Mouse (Mus musculus): ENCODE measurements around the gene Traf2.
"Not testable (repeated sequence)": the region's sequence is repeated elsewhere in the genome, so short reads cannot be mapped to it uniquely, and the experiment has no call there.

Traf2 gene

DNA sequence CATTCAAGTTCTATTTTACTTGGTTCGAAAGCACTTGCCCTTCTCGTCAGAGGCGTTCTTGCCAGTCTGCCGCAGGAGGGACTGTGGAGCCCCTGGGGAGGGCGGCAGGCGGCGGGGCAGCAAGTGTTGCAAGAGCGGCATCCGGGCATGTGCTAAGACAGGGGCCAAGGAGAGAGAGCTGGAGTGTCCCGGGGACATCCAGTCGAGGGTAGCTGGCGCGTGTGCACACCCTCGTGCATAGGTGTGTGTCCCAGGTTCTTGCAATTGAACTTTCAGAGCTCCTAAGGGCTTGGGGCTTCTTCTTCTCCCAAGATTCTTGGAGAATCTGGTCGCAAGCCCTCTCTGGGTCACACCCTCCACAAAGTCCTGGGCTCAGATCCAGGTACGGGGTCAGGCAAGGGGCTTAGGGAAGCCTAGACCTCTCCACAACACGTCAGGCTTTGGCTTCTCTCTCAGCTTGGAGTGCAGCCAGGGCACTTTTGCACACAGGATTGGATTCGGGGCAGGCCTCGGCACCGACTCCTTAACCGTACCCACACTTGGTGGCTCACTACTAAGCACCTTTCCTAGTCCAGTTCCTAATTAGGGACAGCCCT lies 28.8 kb upstream of the Traf2 start:
- DNase-seq (ENCODE audit: low spot score) = no peak

DNA sequence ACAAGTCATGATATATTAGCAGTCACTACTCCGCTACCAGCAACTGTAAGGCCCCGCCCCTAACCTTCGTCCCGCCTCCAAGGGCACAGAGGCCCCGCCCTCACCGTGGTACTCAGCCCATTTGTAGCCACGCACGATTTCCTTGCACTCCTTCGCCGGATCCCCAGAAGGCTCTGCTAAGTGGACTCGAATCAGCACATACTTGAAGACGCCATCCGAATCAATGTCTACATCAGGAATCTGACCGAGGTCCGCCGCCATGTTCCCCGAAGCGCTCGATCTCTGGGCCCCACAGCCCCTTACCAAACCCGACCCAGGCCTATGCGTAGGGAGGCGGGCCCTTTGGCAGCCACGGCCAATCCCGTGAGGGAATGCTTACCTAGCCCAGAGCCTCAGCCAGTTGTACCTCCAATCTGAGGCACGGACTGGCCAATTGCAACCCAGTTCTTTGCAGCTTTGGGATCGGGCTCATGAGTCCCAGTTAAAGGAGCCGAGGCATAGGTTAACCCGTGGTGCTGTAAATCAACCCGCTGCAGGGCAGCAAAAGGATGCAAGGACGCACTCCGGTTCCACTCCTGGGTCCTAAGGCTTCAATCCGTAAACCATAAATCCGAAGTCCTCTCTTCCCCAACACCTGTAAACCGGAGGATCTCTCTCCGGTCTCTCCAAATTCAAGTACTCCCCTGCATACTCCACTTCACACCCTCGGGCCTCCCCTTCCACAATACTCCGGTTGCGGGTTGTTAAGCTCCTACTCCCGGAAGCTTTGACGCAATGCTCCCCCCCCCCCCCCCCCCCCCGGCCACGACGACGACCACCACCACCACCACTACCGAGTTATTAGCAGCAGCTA lies 28.1 kb upstream of the Traf2 start, which contains the start of the genes Mamdc4 and Phpt1:
Gene Mamdc4, minus strand, starts transcription at position 267 of the 853 bp plus-strand sequence.
Gene Phpt1, minus strand, starts transcription at position 646 of the 853 bp plus-strand sequence.
- DNase-seq (ENCODE audit: low spot score) = peak; percentile 98

DNA sequence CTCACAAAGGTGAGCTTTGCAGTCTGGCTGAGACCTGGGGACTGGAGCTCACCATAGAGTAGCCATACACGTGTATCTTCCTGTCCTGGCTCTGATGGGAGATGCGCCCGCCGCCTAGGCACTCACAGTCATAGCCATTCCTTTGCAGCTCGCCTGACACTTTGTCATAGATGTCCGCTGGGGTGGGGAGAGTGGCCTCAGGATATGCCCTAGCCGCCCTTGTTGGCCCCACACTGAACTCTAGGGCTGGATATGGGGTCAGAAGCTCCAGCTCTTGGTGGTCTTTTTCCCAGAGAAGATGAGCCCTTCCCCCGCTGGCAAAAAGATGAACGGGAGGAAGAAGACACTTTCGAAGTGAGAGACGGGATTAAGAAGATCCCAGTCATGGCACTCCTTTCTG lies 27.4 kb upstream of the Traf2 start:
- no peak for DNase-seq (ENCODE audit: low spot score)

DNA sequence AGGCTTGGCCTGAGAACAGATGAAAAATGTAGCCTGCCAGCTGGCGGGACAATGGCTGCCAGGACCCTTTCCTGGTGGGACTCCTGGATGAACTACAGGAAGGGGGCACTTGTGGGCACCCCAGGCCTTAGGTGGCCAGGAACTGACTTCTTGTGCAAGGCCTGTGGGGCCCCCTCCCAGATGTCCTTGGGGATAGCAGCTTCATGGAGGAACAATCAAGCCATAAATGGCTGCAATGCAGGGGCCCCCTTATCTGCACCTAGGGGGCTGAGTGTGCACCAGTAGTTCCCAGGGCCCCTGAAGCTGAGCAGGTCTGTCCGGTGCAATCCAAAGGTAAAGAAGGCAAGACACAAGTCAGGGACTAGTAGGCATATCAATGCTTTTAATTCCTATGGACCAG lies 26.3 kb upstream of the Traf2 start:
- DNase-seq (ENCODE audit: low spot score) = no peak

DNA sequence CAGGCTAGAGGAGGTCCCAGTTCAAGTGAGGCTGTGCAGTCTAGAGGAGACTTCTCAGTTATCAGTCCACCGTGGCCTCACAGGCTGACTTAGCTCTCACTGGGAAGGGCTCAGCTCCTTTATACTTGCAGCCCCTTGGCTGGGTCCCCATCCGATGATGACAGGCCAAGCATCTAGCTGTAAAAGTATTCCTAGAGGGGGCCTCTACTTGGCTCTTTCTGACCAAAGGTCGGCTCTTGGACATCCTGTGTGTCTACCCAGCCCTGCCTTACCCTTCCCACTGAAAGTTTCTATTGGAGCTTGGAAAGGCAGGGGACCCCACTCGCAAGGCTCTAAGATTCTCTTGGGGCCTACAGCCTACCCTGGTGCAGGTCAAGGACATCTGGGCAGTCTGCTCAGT lies 24.5 kb upstream of the Traf2 start:
- DNase-seq (ENCODE audit: low spot score) = no peak

DNA sequence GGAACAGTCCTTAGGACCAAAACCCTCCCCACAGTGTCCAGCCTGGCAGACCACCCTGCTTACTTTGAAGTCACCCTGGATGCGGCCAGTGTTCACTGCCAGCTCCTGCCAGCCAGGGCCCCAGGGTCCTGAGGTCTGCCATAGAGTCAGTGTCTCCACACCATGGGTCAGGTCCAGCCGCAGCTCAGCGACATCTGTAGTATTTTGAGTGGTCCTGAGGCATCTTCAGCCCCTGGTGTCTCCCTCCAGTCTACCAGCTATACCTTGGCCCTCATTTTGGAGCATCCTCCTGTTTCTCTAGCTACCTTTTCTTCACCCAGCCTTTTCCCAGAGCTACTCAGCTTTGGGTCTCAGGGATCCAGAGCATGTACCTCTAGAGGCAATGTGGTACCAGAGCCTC lies 22.6 kb upstream of the Traf2 start:
- DNase-seq (ENCODE audit: low spot score) = no peak

DNA sequence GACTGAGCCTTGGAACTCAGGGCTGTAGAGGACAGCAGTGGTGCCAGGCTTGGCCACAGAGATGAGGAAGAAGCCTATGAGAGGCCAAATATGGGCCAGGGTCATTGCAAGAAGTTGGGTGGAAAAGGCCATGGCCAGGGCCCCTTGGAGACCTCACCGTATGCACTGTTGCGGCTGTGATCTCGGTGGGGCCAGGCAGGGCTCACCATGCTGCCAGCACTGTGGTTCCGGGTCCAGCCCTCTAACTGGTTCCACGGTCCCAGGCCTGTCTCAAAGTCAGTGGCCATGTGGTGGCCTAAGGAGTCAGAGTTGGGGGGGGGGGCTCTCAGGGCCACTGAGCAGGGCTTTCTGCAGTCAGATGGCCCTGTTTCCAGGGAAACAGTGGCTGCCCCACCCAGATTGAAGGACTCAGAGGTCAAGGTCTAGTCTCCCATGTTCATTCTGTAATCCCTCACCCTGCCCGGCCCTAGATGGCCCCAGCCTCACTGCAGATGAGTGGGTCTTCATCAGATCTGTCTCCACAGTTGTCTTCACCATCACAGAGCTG lies 21.8 kb upstream of the Traf2 start:
- no peak for DNase-seq (ENCODE audit: low spot score)

DNA sequence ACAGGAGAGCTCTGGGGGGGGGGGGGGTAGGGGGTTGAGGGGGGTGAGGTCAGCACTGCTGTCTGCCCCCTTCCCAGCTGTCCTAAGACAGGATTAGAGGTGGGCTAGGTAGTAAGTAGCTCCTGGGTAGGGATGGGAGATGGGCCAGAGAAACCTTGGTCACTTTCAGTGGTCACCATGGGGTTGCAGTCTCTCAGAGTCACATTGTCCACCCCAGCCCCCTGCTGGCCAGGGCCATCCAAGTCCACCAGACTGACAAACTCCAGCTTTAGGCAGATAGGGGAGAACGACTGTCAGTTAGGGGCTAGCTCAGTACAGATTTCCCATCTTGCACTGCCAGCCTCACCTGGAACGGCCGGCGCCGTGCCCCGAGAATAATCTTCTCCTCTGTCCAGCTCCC lies 19.8 kb upstream of the Traf2 start:
- DNase-seq (ENCODE audit: low spot score) = no peak

DNA sequence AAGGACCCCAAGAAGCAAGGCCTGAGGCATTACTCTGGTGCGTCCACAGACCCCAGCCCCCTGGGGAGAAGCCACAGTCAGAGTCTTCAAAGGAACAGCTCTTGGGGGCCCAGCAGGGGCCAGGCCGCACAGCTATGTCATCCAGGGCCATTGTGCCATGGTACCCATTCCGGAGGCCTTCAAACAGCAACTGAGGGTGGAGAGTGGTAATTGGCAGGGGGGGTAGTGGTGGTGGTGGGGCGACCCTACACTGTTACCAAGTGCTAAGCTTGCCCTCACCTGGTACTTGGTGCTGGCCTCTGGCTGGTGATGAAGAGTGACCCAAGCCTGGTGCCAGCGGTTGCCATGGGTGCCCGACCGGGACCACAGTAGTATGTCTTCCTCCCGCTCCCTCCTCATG lies 19.0 kb upstream of the Traf2 start:
- DNase-seq (ENCODE audit: low spot score) = no peak

DNA sequence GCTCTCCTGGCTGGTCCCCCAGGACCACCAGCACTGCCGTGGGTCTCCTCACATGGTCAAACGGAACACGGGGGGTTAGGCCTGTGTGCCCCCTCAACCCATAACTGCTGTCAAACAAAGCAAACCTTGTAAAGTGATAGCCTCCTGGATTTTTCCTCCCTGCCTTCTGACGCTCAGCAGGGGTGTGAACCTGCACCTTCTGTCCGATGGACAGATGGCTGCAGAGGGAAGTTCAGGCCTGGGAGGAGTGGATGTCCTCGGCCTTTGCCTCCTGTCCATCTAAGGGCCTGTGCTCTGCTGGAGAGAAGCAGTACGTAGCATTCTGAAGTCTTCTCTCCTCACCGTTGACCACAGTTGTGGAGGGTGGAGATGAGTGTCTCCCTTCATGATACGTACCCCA lies 15.2 kb upstream of the Traf2 start:
- no peak for DNase-seq (ENCODE audit: low spot score)

DNA sequence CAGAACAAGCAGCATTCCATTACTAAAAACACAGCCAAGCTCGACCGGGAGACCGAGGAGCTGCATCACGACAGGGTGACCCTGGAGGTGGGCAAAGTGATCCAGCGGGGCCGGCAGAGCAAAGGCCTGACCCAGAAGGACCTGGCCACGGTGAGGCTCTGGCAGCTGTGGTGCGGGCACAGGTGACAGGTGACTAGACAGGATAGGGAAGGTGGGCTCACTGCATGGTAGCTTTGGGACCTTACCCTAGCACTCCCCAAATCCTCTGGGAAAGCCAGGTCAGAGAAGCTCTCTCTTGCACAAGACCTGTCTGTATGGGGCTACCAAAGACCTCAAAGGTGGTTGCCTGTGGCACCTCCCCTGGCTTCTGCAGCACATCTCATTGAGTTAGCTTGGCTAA lies 13.8 kb upstream of the Traf2 start:
- DNase-seq (ENCODE audit: low spot score) = no peak

DNA sequence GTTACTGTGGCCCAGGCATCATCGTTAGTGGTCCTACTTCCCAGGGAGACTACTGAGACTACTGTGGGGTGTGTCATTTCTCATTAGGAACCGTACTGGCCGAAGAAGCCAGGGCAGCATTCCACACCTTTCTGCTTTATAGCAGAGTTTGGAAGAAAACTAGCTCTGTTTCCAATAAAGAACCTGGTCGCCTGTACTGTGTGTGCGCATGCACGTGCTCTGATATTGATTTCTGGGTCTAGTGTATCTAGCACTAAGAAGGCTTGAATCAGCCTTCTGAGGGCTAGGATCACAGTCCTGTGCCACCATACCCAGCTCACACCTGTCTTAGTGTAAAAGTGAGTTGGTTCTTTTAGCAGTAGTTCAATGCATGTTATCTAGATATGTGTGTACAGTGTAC lies 12.0 kb upstream of the Traf2 start:
- no peak for DNase-seq (ENCODE audit: low spot score)

DNA sequence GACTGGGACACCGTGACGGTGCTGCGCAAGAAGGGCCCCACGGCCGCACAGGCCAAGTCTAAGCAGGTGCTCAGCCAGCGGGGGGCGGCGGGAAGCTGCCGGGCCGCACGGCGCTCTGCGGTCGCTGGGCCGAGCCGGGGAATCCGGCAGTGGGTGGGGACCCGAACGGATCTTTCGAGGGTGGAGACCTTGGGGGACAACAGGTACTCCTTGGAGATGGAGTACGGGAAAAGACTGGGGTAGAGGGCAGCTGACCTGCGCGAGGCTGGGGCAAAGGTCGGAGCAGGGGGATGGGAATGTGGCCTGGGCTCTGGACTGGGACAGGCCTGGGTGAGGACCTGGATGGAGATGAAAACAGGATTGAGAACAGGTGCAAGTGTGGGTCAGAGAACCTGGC lies 11.2 kb upstream of the Traf2 start:
- DNase-seq (ENCODE audit: low spot score) = no peak

DNA sequence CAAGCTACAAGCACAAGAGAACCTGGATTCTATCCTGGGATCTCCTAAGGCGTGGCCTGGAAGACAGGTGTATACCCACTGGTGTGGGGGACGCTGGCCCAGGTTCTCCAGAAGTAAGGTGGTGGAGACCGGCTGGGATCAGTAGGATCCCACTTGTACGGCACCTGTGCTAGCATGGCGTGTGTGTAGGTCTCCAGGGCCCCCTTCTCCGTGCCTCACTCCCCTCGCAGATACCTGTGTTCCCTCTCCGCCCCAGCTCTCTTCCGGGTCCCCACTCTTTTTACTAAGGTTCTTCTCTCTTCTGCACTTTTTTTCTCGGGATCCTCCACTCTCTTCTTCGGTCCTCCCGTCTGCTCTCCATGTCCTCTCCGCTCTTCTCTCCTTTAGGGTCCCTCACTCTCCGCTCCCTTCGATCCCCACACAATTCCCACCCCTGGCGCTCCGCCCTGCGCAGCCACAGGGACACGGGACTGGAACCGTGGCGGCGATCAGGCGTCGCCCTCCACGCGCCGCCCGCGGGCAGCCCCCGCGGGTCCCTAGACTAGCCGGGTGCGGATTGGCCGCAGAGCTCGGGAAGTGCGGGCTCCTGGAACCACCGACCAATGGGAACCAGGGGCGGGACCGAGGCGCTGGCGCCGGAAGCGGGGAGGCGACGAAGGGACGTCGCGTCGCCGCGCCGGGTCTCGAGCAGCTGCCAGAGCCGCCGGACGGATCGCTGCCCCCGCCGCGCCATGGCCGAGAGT lies 10.7 kb upstream of the Traf2 start, which contains the start of gene Edf1:
Gene Edf1, plus strand, starts transcription at position 627 of the 743 bp plus-strand sequence.
- peak; percentile 73 for DNase-seq (ENCODE audit: low spot score)

DNA sequence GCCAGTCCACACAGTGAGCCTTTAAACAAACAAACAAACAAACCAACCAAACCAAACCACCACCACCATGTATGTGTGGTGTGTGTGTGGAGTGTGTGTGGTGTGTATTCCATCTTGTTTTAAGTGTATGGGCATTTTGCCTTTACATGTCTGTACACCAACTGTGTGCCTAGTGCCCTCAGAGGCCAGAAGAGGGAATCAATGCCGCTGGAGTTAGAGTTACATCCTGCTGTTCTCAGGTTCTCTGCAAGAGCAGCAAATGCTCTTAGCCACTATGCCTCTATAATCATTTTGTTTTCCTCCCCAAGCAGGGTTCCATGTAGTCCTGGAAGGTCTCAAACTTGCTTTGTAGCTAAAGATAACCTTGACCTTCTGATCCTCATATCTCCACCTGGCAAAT lies 9.6 kb upstream of the Traf2 start:
- no peak for DNase-seq (ENCODE audit: low spot score)

DNA sequence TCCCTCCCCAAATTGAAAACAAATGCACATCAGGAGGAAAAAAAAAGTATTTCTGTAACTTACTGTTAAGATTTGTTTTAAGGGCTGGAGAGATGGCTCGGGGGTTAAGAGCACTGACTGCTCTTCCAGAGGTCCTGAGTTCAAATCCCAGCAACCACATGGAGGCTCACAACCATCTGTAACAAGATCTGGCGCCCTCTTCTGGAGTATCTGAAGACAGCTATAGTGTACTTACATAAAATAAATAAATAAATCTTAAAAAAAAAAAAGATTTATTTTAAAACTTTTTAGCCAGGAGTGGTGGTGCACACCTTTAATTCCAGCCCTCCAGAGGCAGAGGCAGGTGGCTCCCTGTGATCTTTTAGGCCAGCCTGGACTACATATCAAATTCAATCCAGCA lies 8.7 kb upstream of the Traf2 start:
- not testable (repeated sequence) for DNase-seq (ENCODE audit: low spot score)

DNA sequence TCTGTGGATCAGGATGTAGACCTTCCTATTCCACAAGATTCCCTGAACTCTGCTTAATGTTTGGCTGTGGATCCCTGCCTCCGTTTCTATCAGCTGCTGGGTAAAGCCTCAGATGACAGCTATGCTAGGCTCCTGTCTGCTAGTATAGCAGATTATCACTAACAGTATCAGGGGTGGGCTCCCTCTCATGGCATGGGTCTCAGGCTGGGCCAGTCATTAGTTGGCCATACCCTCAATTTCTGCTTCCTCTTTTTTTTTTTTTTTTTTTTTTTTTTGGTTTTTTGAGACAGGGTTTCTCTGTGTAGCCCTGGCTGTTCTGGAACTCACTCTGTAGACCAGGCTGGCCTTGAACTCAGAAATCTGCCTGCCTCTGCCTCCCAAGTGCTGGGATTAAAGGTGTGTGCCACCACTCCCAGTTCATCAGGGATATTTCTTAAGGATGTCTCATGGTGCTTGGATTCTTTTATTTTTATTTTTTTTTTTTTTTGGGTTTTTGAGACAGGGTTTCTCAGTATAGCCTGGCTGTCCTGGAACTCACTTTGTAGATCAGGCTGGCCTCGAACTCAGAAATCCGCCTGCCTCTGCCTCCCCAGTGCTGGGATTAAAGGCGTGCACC lies 6.5 kb upstream of the Traf2 start:
- not testable (repeated sequence) for DNase-seq (ENCODE audit: low spot score)

DNA sequence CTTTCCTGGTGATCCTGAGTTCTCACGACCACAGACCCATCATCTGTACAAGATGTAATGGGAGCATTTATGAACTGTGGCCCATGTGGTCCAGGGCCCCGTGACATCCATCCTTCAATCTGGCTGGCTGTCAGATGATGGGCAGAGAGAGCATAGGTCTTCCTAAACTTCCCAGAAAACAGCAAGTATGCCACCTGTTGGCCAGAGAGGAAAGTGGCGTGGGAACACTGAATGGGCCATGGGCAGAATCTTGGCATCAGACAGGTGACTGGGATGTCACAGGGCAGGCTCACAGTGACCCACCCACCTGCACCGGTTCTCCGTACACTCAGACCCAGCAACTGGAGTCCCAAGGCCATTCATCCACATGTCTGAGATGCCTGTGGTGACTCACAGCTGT lies 4.4 kb upstream of the Traf2 start:
- no peak for DNase-seq (ENCODE audit: low spot score)

DNA sequence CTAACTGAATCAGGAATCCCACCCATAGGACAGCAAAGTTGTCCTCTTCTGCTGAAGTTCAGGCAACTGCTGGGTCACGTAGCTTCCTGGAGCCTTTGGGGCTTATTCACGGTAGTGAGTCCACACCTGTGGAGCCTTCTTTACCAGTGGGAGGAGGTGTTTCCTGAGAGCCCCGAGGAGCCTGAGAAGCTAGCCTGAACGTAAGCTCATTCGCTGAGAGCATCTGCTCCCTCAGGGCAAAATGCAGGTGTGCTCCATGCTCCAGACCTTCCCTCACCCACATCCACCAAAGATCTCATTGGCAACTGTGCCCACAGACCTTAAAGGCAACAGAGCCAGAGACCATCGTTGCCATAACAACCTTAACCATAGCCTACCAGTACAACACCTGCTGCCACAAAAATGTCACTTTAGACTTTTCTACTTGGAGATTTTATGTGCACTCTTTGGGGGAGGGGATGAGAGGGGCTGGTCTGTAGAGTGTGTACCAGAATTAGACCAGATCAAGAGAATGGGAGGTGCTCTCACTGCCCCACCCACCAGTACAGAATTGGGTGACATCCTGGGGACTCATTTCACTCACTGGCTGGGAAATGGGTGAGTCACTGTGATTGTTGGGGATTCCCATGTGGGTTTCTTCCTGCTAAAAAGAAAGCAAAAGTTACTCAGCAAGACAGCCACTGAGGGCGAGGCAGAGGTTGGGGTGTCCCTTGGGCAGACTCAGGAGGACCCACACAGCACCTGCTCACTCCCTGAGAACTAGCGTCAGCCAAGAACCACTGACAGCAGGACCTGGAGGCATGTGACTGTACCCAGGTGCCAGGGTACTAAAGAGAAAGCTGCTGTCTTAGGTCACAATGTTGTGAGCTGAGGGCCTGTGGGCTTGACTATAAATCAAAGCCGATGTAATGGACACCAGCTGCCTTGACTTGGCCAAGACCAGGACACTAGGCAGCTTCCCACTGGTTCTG lies 2.6 kb upstream of the Traf2 start:
- DNase-seq (ENCODE audit: low spot score) = no peak

DNA sequence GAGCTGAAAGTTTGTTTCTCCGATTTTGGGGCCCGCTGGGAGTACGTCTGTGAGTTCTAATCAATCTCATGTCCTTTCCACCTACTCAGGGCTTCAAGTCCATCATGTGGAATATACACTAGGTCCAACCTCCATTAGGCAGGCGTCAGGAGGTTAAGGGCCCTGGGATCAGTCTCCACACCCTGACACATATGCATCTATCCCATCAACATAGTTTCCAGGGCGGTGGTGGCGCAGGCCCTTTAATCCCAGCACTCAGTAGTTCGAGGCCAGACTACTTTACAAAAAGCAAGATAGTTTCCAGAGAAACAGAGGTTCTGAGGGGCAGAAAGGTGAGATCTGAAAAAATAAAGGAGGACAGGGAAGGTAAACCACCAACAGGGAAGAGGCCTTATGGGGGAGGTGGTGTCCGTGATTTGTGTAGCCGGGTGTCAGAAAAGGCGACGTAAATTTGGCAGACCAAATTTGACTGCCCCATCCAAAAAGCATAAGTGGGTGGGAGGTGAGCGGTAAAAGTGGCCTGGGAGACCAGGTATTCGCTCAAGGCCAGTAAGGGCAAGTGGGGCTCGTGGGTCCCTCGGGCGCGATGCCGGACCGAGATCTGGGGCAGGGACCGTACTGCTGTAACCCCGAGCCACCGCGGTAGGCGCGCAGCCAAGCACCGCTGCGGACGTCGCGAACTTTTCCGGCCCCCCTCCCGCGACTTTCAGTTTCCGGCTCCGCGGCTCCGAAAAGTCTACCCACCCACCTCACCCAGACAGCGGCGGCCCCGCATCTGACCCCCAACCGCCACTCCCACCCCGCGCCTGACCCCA lies 537 bp downstream of the Traf2 start:
- DNase-seq (ENCODE audit: low spot score) = no peak

Data from layer of hippocampus, adult 9-10 months (tissue).